Mouse (Mus musculus) heart, postnatal 0 days (tissue): Measurements from ENCODE around the gene Slc5a1. TPM values are rescaled to one million over a fixed set of nuclear protein-coding genes. Genes with fewer than 3 reads are reported as not detected.

ENCODE experiments used
- ATAC-seq: fragments of 200-750 bp; cut with Nextera tagmentation; 2 replicates; pipeline ENCODE4 v1.8.0; 2017; ENCODE audit warnings: low read depth, moderate number of reproducible peaks, moderate library complexity; ENCODE audit not compliant: insufficient read depth
- DNase-seq: peaks from one replicate; pipeline ENCODE4 v3.0.0-alpha.2; 2016; ENCODE audit warnings: low spot score
- H3K27ac ChIP-seq: fragments of 300-500 bp; sonication (generic); 2 replicates; pipeline ENCODE4 v1.5.1; 2014; ENCODE audit warnings: low read depth, mild to moderate bottlenecking
- H3K27me3 ChIP-seq: fragments of 300-500 bp; sonication (generic); 2 replicates; pipeline ENCODE4 v1.6.1; 2014; ENCODE audit warnings: low read length, mixed read lengths; ENCODE audit not compliant: control insufficient read depth, insufficient read depth
- H3K36me3 ChIP-seq: fragments of 300-500 bp; sonication (generic); replicated peaks from 2 replicates; pipeline ENCODE4 v1.6.1; 2014; ENCODE audit warnings: low read length, mixed read lengths; ENCODE audit not compliant: control insufficient read depth, insufficient read depth
- H3K4me1 ChIP-seq: fragments of 300-500 bp; sonication (generic); 2 replicates; pipeline ENCODE4 v1.6.1; 2014; ENCODE audit warnings: antibody characterized with exemption; ENCODE audit not compliant: control insufficient read depth, insufficient read depth
- H3K4me2 ChIP-seq: fragments of 300-500 bp; sonication (generic); 2 replicates; pipeline ENCODE4 v1.6.1; 2014; ENCODE audit warnings: low read depth, mild to moderate bottlenecking, low read length, moderate library complexity
- H3K4me3 ChIP-seq: fragments of 300-500 bp; sonication (generic); 2 replicates; pipeline ENCODE4 v1.5.1; 2014; ENCODE audit warnings: low read depth, low read length
- H3K9ac ChIP-seq: fragments of 300-500 bp; sonication (generic); replicated peaks from 2 replicates; pipeline ENCODE4 v1.6.1; 2014; ENCODE audit warnings: low read depth, low read length, mixed read lengths
- H3K9me3 ChIP-seq: fragments of 300-500 bp; sonication (generic); replicated peaks from 2 replicates; pipeline ENCODE4 v1.6.1; 2016; ENCODE audit warnings: low read length; ENCODE audit not compliant: control insufficient read depth
- CTCF ChIP-seq: IDR thresholded peaks from 2 replicates; pipeline ENCODE4 v1.5.1; 2016; ENCODE audit warnings: antibody characterized with exemption, control low read depth, low read depth
- EP300 ChIP-seq: IDR thresholded peaks from 2 replicates; pipeline ENCODE4 v1.6.1; 2016; ENCODE audit warnings: antibody characterized with exemption, low read depth
- WGBS: fragments of 180-500 bp; shearing (Covaris S2); extraction: QIAGEN DNeasy Blood & Tissue Kit; methylation state at CpG from one replicate; pipeline ENCODE4 v1.1.7; 2014; 5-methylcytosine and 5-hydroxymethylcytosine counted together
- polyA plus RNA-seq: library from polyadenylated mRNA; unstranded; fragments of >200 nt; fragmentation: Nextera tagmentation; extraction: Ambion mirVana; gene quantifications from 2 replicates; pipeline ENCODE4 v1.2.1, GENCODE M21; 2015
- total RNA-seq: library from RNA; depleted of rRNA; stranded (reverse); fragments of >200 nt; gene quantifications from 2 replicates; pipeline ENCODE4 v1.2.3, GENCODE M21; 2014; ENCODE audit warnings: low replicate concordance

Gene Slc5a1
- total and polyA plus RNA-seq, 2 experiments from 2014 or later = not detected

- TF ChIP-seq EP300 = no peak
- no peak for TF ChIP-seq CTCF
- WGBS = 67% methylated on average over 9 of the region's 9 CpGs
- ATAC-seq (0 out of 2 replicates have a peak, but pooled peaks have one; percentile 27), DNase-seq (no peak)
- H3K4me1 ChIP-seq = no peaks in the 10 kb centered on the region; the same call in 1 of the 2 replicates
- no peak overlapping the region for H3K27ac ChIP-seq
- no peaks in the 10 kb centered on the region for H3K9me3 ChIP-seq
- H3K36me3 ChIP-seq = no peaks in the 10 kb centered on the region
- no peaks in the 10 kb centered on the region for H3K27me3 ChIP-seq
- H3K9ac ChIP-seq = no peak overlapping the region
- H3K4me3 ChIP-seq = no peak overlapping the region
- H3K4me2 ChIP-seq = no peak overlapping the region
Measured at GRCm38 (mm10) chr5:33195246-33195852, 91.3 kb downstream of the Slc5a1 start.

GRCm38 (mm10) chr5:33200071-33200470 lies 96.1 kb downstream of the Slc5a1 start:
- Histone ChIP-seq H3K4me1 (no peaks in the 10 kb centered on the region), H3K27me3 (no peaks in the 10 kb centered on the region), H3K9me3 (no peaks in the 10 kb centered on the region), H3K4me3 (no peak overlapping the region), H3K4me2 (no peak overlapping the region), H3K36me3 (no peaks in the 10 kb centered on the region), H3K27ac (no peak overlapping the region), H3K9ac (no peak overlapping the region)
- no peak for DNase-seq
- ATAC-seq = no peak
- WGBS = 19% methylated on average over 1 of the region's 1 CpGs
- TF ChIP-seq EP300 = no peak
- TF ChIP-seq CTCF = no peak

GRCm38 (mm10) chr5:33201697-33202096 lies 97.7 kb downstream of the Slc5a1 start:
- Histone ChIP-seq H3K27me3 (no peaks in the 10 kb centered on the region), H3K4me3 (no peak overlapping the region), H3K36me3 (no peaks in the 10 kb centered on the region), H3K27ac (no peak overlapping the region), H3K9me3 (no peaks in the 10 kb centered on the region), H3K4me1 (no peaks in the 10 kb centered on the region), H3K4me2 (no peak overlapping the region), H3K9ac (no peak overlapping the region)
- DNase-seq (no peak), ATAC-seq (no peak)
- no peak for TF ChIP-seq CTCF
- no peak for TF ChIP-seq EP300
- 31% methylated on average over 13 of the region's 13 CpGs for WGBS

GRCm38 (mm10) chr5:33202516-33203170 lies 98.6 kb downstream of the Slc5a1 start:
- H3K27ac ChIP-seq = no peak overlapping the region
- no peak for ATAC-seq
- H3K4me2 ChIP-seq = no peak overlapping the region
- no peaks in the 10 kb centered on the region for H3K36me3 ChIP-seq
- no peaks in the 10 kb centered on the region for H3K4me1 ChIP-seq
- H3K9me3 ChIP-seq = no peaks in the 10 kb centered on the region
- no peaks in the 10 kb centered on the region for H3K27me3 ChIP-seq
- 67% methylated on average over 13 of the region's 13 CpGs for WGBS
- H3K4me3 ChIP-seq = no peak overlapping the region
- no peak for DNase-seq
- no peak overlapping the region for H3K9ac ChIP-seq
- TF ChIP-seq EP300 (no peak), CTCF (no peak)

- WGBS = 67% methylated on average over 6 of the region's 6 CpGs
Measured at GRCm38 (mm10) chr5:33203171-33203565, 99.1 kb downstream of the Slc5a1 start.

More at GRCm38 (mm10) chr5:33203171-33203565, 99.1 kb downstream of the Slc5a1 start:
- Histone ChIP-seq H3K36me3 (no peaks in the 10 kb centered on the region), H3K4me1 (no peaks in the 10 kb centered on the region), H3K27me3 (no peaks in the 10 kb centered on the region), H3K9me3 (no peaks in the 10 kb centered on the region), H3K4me2 (no peak overlapping the region), H3K4me3 (no peak overlapping the region), H3K9ac (no peak overlapping the region), H3K27ac (no peak overlapping the region)
- no peak for DNase-seq
- TF ChIP-seq CTCF (no peak), EP300 (no peak)
- no peak for ATAC-seq
